Mouse (Mus musculus): ENCODE data around the gene Fhad1.

DNA sequence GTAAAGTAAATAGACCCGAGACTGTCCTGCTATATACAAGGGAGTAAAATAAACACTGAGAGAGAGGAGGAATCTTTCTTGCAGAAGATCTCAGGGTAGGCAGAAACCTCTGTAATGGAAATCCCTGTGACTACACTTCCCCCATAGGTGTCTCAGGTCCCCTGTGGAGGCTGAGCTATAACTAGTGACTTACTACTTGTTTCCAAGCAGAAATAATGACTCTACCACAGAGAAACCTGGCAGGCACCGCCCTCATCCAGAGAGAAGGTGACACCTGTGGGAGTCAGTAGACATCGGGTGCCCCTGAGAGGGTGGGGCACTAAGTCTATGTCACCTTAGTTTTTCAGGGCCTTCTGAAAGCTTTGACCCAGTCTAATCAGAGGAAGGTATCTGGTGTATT is 18.0 kb downstream of the Fhad1 start:
- TF ChIP-seq CTCF (conservative IDR thresholded peaks at IDR 0.05; ENCODE audit: insufficient read depth, insufficient read length, low read depth, low read length) (no peak), POLR2A (IDR thresholded peaks at IDR 0.05; ENCODE audit: low read depth, low read length) (no peak)

Data from kidney, adult 2 months (tissue).